Mouse (Mus musculus) ES-E14 (cell line): Measurements from ENCODE around the gene Asrgl1. TPM values are rescaled to one million over a fixed set of nuclear protein-coding genes. Genes with fewer than 3 reads are reported as not detected.
"Not testable (repeated sequence)": the region's sequence is repeated elsewhere in the genome, so short reads cannot be mapped to it uniquely, and the experiment has no call there.

Experiments
- DNase-seq: peaks from one replicate; pipeline ENCODE4 v3.0.0-alpha.2; 2013; ENCODE audit warnings: low read depth, low spot score
- H3K27ac ChIP-seq: 2 replicates; pipeline ENCODE4 v1.5.1; 2012; ENCODE audit warnings: low read depth, mild to moderate bottlenecking, low read length, moderate library complexity, mixed read lengths; ENCODE audit not compliant: poor library complexity, insufficient read depth, severe bottlenecking
- H3K36me3 ChIP-seq: 2 replicates; pipeline ENCODE4 v1.6.1; 2012; ENCODE audit warnings: mild to moderate bottlenecking, low read length, moderate library complexity, mixed read lengths; ENCODE audit not compliant: control insufficient read depth, poor library complexity, insufficient read depth, severe bottlenecking
- H3K4me1 ChIP-seq, 2 experiments: fragments of 150-350 bp in 1 of 2; sonication (generic) in 1 of 2; 2 replicates each; pipeline ENCODE4 v1.6.1; 2012; ENCODE audit warnings: low read length in 2 of 2, mild to moderate bottlenecking in 1 of 2, mixed read lengths in 1 of 2; ENCODE audit not compliant: control insufficient read depth in 2 of 2, insufficient read depth in 2 of 2, poor library complexity in 1 of 2
- H3K4me3 ChIP-seq, 2 experiments: fragments of 150-350 bp in 1 of 2; sonication (generic) in 1 of 2; 2 replicates each; pipeline ENCODE4 v1.5.1; 2012; ENCODE audit warnings: low read length in 2 of 2, low read depth in 1 of 2, mild to moderate bottlenecking in 1 of 2, mixed read lengths in 1 of 2; ENCODE audit not compliant: insufficient read depth in 1 of 2, poor library complexity in 1 of 2, severe bottlenecking in 1 of 2
- H3K9ac ChIP-seq: 2 replicates; pipeline ENCODE4 v1.6.1; 2012; ENCODE audit warnings: low read depth, mild to moderate bottlenecking, low read length, mixed read lengths; ENCODE audit not compliant: poor library complexity, insufficient read depth, severe bottlenecking
- H3K9me3 ChIP-seq: fragments of 150-350 bp; sonication (generic); 2 replicates; pipeline ENCODE4 v1.6.1; 2012; ENCODE audit warnings: low read depth, mild to moderate bottlenecking, low read length; ENCODE audit not compliant: control insufficient read depth, insufficient read depth
- CHD2 ChIP-seq: IDR thresholded peaks from 2 replicates; pipeline ENCODE4 v1.6.1; 2014; ENCODE audit warnings: mild to moderate bottlenecking, low read depth, low read length, inconsistent platforms
- HCFC1 ChIP-seq: IDR thresholded peaks from 2 replicates; pipeline ENCODE4 v1.6.1; 2012; ENCODE audit warnings: low read length, inconsistent platforms, borderline replicate concordance; ENCODE audit not compliant: insufficient read depth
- MAFK ChIP-seq: IDR thresholded peaks from 2 replicates; pipeline ENCODE4 v1.6.1; 2014; ENCODE audit warnings: mild to moderate bottlenecking, low read depth, low read length, inconsistent platforms; ENCODE audit not compliant: insufficient read depth
- ZC3H11A ChIP-seq: IDR thresholded peaks from 2 replicates; pipeline ENCODE4 v1.6.1; 2012; ENCODE audit warnings: low read depth, mild to moderate bottlenecking, inconsistent platforms, low read length, borderline replicate concordance
- ZNF384 ChIP-seq: IDR thresholded peaks from 2 replicates; pipeline ENCODE4 v1.6.1; 2012; ENCODE audit warnings: low read depth, low read length, inconsistent platforms
- in situ Hi-C, 2 experiments: fragments of 600-800 bp; cut with MboI; formaldehyde crosslinking; loops; one replicate each; pipeline ENCODE4 v1.15.1; 2025; ENCODE audit warnings: low sequenced_read_pairs in 2 of 2, inconsistent platforms in 1 of 2; ENCODE audit not compliant: unreplicated experiment in 2 of 2
- total RNA-seq: library from RNA; depleted of rRNA; stranded (reverse); fragments of 300-350 nt; gene quantifications from 2 replicates; pipeline ENCODE4 v1.2.3, GENCODE M21; 2012; rRNA removed

Asrgl1 gene
- 14.4 and 17.2 TPM in 2 replicates for total RNA-seq

- peaks cover 4% of the 10 kb centered on the region for H3K36me3 ChIP-seq
- no peaks in the 10 kb centered on the region for H3K9me3 ChIP-seq
- DNase-seq = peak; percentile 76
- peak within 1 kb of the TSS; percentile 80 to 83 for H3K4me3 ChIP-seq
- in situ Hi-C loops = no loop called here
- H3K4me1 ChIP-seq = no peaks in the 10 kb centered on the region; a peak in 1 of 4 replicates
- TF ChIP-seq HCFC1 = peak; percentile 23; the same call in 1 of the 2 replicates
- TF ChIP-seq CHD2 = no peak
- H3K27ac ChIP-seq = no peak within 1 kb of the TSS
- peak within 1 kb of the TSS; percentile 81 for H3K9ac ChIP-seq
Measured at GRCm38 (mm10) chr19:9135512-9136331, at the start of gene Asrgl1. TSS of gene Asrgl1 (minus strand) at chr19:9135636.

- no peaks in the 10 kb centered on the region for H3K9me3 ChIP-seq
Measured at GRCm38 (mm10) chr19:9146214-9146613, 10.8 kb upstream of the Asrgl1 start.

GRCm38 (mm10) chr19:9143639-9144125, 8.2 kb upstream of the Asrgl1 start:
- H3K4me3 ChIP-seq = no peak overlapping the region
- in situ Hi-C loops = no loop called here
- H3K36me3 ChIP-seq = no peaks in the 10 kb centered on the region
- DNase-seq = no peak
- no peaks in the 10 kb centered on the region for H3K4me1 ChIP-seq
- H3K9me3 ChIP-seq = no peaks in the 10 kb centered on the region
- no peak overlapping the region for H3K9ac ChIP-seq
- H3K27ac ChIP-seq = no peak overlapping the region
- TF ChIP-seq CHD2 = no peak

More at GRCm38 (mm10) chr19:9146214-9146613, 10.8 kb upstream of the Asrgl1 start:
- in situ Hi-C loops = no loop called here
- TF ChIP-seq HCFC1 = no peak
- no peak for TF ChIP-seq CHD2
- no peak for TF ChIP-seq ZNF384
- TF ChIP-seq MAFK = no peak
- no peak for TF ChIP-seq ZC3H11A
- Histone ChIP-seq H3K36me3 (no peaks in the 10 kb centered on the region), H3K4me3 (no peak overlapping the region), H3K4me1 (no peaks in the 10 kb centered on the region), H3K9ac (no peak overlapping the region), H3K27ac (no peak overlapping the region)
- DNase-seq = no peak

- Histone ChIP-seq H3K27ac (no peak overlapping the region), H3K9ac (no peak overlapping the region), H3K4me1 (no peaks in the 10 kb centered on the region), H3K36me3 (no peaks in the 10 kb centered on the region), H3K4me3 (no peak overlapping the region), H3K9me3 (no peaks in the 10 kb centered on the region)
- TF ChIP-seq MAFK (no peak), HCFC1 (no peak), CHD2 (no peak), ZNF384 (no peak), ZC3H11A (no peak)
- no peak for DNase-seq
- in situ Hi-C loops = no loop called here
Measured at GRCm38 (mm10) chr19:9143230-9143629, 7.8 kb upstream of the Asrgl1 start.

- H3K27ac ChIP-seq, in situ Hi-C loops, DNase-seq, H3K4me3 ChIP-seq, H3K9me3 ChIP-seq, H3K9ac ChIP-seq, H3K36me3 ChIP-seq, H3K4me1 ChIP-seq: not testable (repeated sequence)
Measured at GRCm38 (mm10) chr19:9140361-9140760, 4.9 kb upstream of the Asrgl1 start.
